Mouse (Mus musculus): ENCODE data around the gene Nae1. TPM values are rescaled to one million over a fixed set of nuclear protein-coding genes. Genes with fewer than 3 reads are reported as not detected.

Nae1 gene
- 10 to 100 TPM; 43.6 to 51.3 TPM for total RNA-seq (2023)

GRCm38 (mm10) chr8:104533971-104534778 is at the start of gene Nae1, which contains the start of gene Car7:
TSS of gene Nae1 (minus strand) at chr8:104534637.
TSS of gene Car7 (plus strand) at chr8:104534689.

DNA sequence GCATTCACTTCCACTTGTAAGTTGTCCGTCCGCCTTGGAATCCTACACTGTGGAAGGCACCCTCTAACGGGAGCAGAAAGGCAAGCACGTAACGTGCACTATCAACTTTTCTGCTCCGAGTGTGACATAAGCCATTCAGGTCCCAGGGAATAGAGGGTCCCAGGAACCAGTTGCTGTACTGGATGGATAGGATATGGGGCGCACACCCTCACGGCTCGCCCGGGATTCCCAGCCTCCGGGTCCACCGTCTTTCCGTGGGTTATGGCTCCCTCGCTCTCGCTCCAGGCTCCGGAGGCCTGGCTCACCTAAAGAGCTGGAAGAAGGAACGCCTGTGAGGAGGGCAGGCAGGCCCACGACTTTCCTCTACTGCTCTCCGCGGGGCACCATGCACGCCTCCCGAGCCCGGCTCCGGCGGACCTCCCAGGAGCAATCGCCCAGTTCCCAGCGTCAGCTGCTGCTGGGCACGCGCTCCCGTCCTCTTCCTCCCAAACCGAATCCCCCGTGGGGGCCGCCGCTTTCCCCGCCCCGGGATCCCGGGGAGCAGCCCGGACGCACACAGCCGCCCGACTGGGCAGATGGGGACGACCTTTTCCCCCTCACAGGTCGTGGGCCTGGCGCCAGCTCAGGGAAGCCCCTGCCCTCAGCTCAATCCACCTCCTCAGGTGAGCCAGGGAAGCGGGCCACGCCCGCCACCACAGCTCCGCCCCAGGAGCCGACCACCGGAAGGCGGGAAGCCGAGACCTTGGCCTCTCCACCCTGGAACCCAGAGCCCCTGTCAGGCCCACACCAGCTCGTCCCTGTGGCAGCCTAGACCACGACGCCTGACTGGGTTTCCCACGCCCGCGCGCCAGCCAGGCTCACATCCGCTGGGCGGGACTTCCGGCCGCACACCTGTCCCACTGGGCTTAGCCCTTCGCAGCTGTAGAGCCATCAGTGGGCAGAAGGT is 25.1 kb downstream of the Nae1 start, which contains the start of gene Terb1:
Gene Terb1, minus strand, starts transcription at position 850 of the 946 bp plus-strand sequence.

Other genes with a start within 250 kb of the Nae1 start
- not detected for gene Cmtm2a, start 241.5 kb downstream of the Nae1 start, total RNA-seq (2023)
- not detected for gene Gm45711, start 224.6 kb downstream of the Nae1 start, total RNA-seq (2023)
- not detected for gene Cmtm1, start 224.5 kb downstream of the Nae1 start, total RNA-seq (2023)
- gene Gm11020, start 213.1 kb downstream of the Nae1 start, total RNA-seq (2023): not detected
- gene Cmtm2b, start 212.4 kb downstream of the Nae1 start, total RNA-seq (2023): not detected
- 10 to 100 TPM; 11.5 to 13.9 TPM for gene Cmtm3, start 195.2 kb downstream of the Nae1 start, total RNA-seq (2023)
- 1 to 10 TPM; 3.3 to 4.2 TPM for gene Cmtm4, start 138.8 kb downstream of the Nae1 start, total RNA-seq (2023)
- gene Dync1li2, start 91.6 kb downstream of the Nae1 start, total RNA-seq (2023): 10 to 100 TPM; 78.1 to 79.6 TPM
- gene Terb1, start 24.7 kb downstream of the Nae1 start, total RNA-seq (2023): under 1 TPM in 1 of 2 experiments, not detected in 1; 0.26 TPM
- gene Car7, start 52 bp upstream of the Nae1 start, total RNA-seq (2023): 1 to 10 TPM; 2.5 to 3.0 TPM
- gene Pdp2, start 56.8 kb upstream of the Nae1 start, total RNA-seq (2023): 10 to 100 TPM; 10.2 to 13.8 TPM
- 1 to 10 TPM in 1 of 2 experiments, not detected in 1; 1.2 TPM for gene Cdh16, start 89.8 kb upstream of the Nae1 start, total RNA-seq (2023)
- 10 to 100 TPM; 25.7 to 27.6 TPM for gene Rrad, start 96.7 kb upstream of the Nae1 start, total RNA-seq (2023)
- gene Ciao2b, start 107.3 kb upstream of the Nae1 start, total RNA-seq (2023): 10 to 100 TPM; 33.4 to 43.1 TPM
- gene Ces2a, start 199.4 kb upstream of the Nae1 start, total RNA-seq (2023): not detected